Mouse (Mus musculus): ENCODE results near the gene Cxcl10. TPM values are rescaled to one million over a fixed set of nuclear protein-coding genes. Genes with fewer than 3 reads are reported as not detected.

Gene Cxcl10
- total RNA-seq (2021): not detected
- long read RNA-seq, experiment 1: 0 reads
- long read RNA-seq, experiment 2: 0 reads

- peak; percentile 40 for DNase-seq
These were observed at the start of gene Cxcl10 for GRCm38 (mm10) chr5:92348794-92349413. Gene Cxcl10 (minus strand): TSS chr5:92348889.

GRCm38 (mm10) chr5:92398153-92398552, 49.5 kb upstream of the Cxcl10 start:
- peak; percentile 66 for DNase-seq

GRCm38 (mm10) chr5:92396476-92396875, 47.8 kb upstream of the Cxcl10 start:
- no peak for DNase-seq

DNA sequence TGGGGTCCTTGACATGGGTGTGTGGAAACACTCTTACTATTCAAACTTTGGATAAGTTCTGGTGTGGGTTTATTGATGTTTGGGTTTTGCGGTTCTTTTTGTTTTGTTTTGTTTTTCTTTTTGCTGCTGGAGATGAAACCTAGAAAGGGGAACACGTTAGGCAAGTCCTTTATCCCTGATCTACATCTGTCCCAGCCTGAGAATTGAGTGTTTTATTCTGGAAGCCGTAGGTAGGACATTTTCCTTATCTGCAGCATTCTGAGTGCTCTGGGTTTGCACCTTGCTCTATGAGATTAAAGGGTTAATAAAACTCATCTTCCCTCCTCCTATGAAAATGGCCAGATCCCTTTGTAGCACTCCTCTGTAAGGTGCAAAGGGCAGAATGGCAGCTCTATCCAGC, 47.1 kb upstream of the Cxcl10 start:
- no peak for DNase-seq

GRCm38 (mm10) chr5:92393863-92394262, 45.2 kb upstream of the Cxcl10 start:
- no peak for DNase-seq

DNA sequence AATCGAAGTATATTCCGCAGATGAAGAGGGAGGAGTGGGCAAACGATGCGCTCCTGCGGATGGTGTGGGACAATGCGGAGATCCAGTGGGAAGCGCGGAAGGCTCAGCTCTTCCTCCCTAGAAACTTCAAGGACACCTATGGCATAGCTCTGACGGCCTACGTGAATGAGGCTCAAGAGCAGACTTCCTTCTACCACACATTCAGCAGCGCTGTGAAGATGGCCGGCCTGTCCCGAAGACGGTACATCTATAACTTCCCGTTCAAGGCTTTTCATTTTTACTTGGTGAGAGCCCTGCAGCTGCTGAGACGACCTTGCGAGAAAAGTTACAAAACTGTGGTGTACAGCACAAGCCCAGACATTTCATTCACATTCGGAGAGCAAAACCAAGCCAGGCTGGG, 43.9 kb upstream of the Cxcl10 start:
- DNase-seq: no peak

DNA sequence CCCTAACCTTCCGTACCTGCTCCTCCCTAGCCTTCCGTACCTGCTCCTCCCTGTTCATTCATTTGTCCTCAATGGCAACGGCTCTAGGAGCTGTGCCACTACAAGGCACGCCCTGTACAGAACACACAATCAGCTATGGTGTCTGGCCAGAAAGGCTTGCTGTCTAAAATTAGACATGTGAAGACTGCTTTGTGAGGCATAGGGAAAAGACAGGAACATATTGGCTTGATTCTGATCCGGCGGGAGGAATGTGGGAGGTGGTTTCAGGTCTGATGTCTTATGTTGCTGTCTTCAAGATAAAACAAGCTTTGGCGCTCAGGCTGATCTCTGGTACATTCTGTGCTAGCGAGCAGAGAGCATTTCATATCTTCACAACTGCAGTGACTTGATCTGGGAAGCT, 41.9 kb upstream of the Cxcl10 start:
- peak; percentile 74 for DNase-seq

GRCm38 (mm10) chr5:92389977-92390376, 41.3 kb upstream of the Cxcl10 start:
- no peak for DNase-seq

DNA sequence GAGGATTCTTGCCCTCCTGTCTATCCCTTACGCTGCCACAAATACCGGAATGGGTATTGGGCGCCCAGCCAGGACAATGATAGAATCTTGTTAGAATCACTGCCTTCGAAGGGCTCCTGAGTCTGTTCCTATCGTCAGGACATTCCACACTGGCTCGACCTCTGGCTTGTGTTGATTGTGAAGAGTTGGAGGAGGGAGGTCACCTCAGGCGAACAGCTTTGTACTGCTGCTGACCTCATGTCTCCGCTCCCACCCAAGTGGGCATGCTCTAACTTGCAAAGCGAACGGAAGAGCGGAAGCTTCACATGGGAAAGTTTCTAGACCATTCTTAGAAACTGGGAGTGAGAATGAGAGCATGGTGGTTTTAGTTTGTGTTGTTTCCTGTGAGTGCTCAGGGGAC, 38.7 kb upstream of the Cxcl10 start:
- peak; percentile 75 for DNase-seq

- peak; percentile 56 for DNase-seq
These were observed 38.0 kb upstream of the Cxcl10 start for GRCm38 (mm10) chr5:92386643-92387042.

GRCm38 (mm10) chr5:92386102-92386501, 37.4 kb upstream of the Cxcl10 start:
- DNase-seq: peak; percentile 31

GRCm38 (mm10) chr5:92384855-92385254, 36.2 kb upstream of the Cxcl10 start:
- DNase-seq: no peak

- DNase-seq: peak; percentile 60
These were observed 35.1 kb upstream of the Cxcl10 start for GRCm38 (mm10) chr5:92383747-92384146.

DNA sequence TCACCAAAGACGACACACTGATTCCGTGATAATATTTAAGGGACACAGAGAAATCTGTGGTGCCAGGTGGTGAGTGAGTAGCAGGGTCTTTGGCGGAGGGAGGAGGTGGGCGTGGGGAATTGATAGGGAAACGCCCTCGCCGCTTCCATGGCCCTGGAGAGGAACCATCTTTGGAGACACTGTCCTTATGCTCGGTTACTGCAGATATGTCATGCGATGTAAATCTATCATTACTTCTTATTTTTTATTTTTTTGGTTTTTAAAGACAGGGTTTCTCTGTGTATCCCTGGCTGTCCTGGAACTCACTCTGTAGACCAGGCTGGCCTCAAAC, 33.6 kb upstream of the Cxcl10 start:
- DNase-seq: no peak

DNA sequence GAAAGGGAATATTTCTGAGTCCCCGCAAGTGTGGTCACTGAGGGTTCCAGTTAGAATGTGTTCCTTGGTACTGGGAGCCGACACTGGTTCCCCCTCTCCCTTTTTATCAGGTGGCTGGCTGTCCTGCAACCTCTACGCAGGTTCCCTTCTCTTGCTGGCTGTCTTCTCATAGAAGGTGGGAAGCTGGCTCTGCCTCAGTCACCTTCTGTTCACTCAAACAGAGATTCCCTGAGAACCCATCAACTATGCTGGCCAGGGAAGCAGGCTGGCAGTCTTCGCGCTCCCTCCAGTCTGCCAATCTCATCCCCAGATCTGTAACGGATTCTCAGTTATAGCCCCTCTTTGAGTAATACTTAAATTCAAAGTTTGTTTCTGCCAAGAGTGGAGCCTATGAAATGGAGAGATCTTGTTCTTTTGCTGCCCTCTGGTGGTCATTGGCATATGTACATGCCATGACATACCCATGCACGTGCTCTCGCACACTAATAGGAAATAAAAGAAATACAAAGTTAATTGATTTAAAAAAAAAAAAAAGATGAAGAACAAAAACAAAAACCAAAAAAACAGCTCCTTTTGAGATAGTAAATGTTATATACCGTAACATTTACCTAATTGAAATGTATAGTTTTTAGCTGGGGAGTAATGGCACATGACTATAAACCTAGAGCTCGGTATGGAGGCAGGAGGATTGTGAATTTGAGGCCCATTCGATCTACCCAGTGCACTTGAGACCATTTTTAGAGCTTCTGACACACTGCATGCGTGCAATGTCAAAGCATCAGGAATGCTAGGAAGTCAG, 33.1 kb upstream of the Cxcl10 start:
- peak; percentile 52 for DNase-seq

DNA sequence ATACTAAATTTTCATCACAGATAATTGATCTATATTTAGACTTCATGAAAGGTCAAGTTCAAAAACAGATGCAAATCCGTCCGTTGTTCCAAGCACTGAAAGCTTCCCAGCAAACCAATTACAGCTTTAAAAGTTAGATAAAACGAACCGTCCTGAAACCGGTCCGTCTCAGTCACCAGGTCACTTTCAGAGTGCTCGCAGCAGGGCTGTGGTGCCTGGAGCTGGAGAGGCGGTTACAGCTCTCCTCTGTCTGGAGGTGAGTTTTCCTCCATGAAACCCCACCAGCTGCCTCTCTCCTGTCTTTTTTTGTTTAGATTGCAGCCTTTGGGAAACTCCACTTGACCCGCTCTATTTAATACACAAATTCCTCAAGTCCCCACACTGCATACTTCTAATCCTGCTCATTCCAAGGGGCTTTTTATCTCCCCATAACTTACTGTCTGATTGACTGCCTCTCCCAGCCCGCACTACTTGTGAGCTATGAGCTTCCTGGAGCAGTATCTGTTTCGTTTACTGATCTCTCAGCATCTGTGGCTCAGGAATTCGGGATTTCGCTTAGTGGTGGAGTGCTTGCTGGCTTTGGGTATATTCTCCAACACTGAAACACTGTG, 28.2 kb upstream of the Cxcl10 start:
- DNase-seq: no peak

DNA sequence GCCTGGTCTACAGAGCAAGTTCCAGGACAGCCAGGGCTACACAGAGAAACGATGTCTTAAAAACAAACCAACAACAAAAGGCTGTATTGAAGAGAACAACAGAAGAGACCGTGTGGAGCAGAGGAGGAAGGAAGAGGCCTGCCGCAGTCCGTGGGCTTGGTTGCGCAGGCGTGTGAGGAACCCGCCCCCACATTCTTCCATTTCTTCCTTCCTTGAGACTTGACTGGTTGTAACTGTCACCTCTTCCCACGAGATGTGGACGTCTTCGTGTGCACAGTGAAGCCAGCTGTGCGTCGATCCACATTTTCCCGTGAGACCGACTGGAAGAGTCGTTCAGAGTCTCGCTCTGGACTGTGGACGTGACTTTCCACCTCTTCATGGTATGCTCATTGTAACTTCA, 26.7 kb upstream of the Cxcl10 start:
- no peak for DNase-seq

GRCm38 (mm10) chr5:92374721-92375142, 26.0 kb upstream of the Cxcl10 start:
- DNase-seq: no peak

DNA sequence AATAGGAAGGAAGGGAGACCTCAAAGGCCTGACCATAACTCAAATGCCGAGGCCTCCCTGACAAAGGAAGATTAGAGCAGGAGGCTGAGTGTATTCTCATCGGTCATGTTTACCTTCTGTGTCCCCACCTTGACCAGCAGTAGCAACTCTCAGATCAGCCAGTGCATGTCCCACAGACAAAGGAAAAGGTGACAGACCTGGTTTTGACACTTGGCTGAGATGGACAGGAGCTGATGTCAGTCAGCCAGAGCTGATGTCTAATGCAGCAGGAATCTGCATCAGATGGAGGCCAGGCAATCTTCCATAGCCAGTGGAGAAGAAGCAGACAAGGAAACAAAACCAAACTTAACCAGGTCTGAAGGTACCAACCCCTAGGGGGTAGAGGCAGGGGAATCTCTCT, 23.9 kb upstream of the Cxcl10 start:
- no peak for DNase-seq

- no peak for DNase-seq
These were observed 22.8 kb upstream of the Cxcl10 start for GRCm38 (mm10) chr5:92371361-92371976.

DNA sequence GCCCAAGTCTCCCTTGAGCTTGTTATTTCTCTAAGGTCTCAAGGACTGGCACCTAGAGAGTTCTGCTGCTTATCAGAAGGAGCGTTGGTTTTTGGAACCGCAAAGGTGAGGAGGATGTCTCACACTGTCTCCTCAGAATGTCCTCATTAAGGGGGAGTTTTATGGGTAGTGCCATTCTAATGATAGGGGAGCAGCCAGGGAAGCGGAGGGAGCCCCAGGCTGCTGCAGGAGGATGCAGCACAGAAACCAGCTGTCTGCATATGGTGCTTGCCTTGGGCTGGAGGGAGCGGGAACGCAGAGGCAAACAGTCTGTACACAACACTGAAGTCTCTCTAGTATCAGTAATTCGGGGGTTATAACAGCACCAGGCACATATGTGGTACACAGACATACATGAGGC, 22.2 kb upstream of the Cxcl10 start:
- DNase-seq: no peak

GRCm38 (mm10) chr5:92370392-92370791, 21.7 kb upstream of the Cxcl10 start:
- no peak for DNase-seq

All from gastrocnemius, postnatal 25 days (tissue).